Mouse (Mus musculus) frontal cortex, adult (tissue): ENCODE measurements around the gene Gan.
A peak's percentile ranks its signal among the peaks of the same experiment; 100 is the strongest.

ENCODE experiments used
- ATAC-seq: cut with Nextera tagmentation; 2 replicates; pipeline ENCODE4 v1.9.2; 2017; ENCODE audit warnings: mild to moderate bottlenecking, moderate library complexity, mixed read lengths; ENCODE audit not compliant: low TSS enrichment

Gene Gan

DNA sequence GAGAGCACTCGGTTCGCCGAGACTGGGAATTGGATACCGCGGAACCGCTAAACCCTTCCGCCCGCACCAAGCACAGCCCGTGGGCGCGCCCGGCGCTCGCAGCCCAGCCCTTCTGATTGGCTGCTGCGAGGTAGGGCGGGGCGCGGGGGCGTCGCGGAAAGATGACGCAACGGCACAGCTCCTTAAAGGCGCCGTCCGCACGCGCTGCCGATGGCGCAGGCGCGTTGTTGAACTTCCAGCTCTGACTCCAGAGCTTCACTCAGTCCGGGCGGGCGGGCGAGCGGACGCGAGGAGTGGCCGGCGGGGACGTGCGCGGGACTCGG is 205 bp upstream of the Gan start:
- peak; percentile 94 for ATAC-seq

DNA sequence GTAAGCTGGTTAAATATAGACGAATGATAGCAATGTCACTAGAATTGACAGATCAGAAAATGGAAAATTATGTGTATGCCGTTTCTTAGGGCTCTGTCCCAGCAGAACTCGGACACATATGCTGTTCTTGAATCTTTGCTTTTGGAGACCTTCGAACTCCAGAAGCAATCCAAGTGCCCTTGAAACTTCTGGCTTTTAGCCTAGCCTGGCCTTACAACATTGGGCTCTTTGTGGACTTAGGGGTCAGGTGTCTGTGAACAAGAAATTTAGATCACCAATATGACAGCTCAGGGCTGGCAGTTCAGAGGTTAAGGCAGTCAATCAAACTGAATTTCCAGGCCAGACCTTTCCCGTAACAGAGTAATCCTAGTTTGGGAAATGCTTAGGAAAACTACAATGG is 1.1 kb downstream of the Gan start:
- no peak for ATAC-seq

DNA sequence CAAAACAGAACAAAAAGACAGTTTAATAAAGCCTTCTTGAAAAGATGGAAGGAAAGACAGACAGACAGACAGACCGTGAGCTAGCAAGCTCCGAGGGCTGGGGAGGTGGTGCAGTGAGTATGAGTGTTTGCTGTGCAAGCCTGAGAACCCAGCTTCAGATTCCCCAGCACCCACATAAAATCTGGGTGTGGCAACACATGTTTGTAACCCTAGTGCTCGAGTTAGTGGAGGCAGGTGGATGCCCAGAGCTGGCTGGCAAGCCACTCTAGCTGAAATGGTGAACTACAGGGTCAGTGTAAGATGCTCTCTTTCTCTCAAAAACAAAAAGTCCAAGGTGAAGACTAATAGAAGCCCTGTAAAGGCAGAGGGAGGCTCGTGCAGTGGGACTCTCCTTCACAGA is 7.0 kb downstream of the Gan start:
- ATAC-seq: no peak

DNA sequence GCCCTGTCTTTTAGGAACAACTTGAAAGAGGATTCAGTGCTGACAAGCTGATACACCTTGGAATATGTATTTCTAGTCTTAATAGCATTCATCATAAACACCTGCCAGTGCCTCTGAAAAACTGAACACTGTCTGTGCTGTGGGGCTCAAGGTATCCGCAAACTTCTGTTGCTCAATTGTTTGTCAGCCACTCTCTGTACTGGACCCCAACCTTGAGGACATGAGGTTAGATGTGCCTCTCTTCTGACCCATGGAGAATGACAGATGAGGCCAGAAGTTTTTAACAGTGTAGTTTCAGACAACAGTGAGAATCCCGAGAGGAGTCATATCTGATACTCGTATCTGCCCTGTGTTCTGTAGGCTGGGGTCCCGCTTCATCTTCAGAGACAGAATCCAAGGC is 7.6 kb downstream of the Gan start:
- ATAC-seq: no peak

DNA sequence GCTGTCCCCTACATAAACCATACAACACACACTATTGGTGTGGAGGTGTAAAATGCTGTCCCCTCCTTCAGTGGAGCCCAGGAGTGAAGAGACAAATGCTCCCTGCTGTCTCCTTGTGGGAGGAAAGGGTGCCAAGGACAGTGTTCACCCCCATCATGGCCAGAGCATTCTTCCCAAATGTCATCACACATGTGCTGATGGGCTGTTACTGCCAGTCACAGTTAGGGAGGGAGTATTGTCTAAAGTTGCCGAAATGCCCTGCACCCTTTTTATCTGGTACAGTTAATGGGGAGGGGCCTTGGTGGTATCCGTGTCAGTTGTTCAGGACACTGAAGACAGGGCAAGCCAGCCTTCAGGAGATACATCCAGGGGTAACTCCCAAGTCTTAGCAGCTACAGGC is 8.6 kb downstream of the Gan start:
- no peak for ATAC-seq

DNA sequence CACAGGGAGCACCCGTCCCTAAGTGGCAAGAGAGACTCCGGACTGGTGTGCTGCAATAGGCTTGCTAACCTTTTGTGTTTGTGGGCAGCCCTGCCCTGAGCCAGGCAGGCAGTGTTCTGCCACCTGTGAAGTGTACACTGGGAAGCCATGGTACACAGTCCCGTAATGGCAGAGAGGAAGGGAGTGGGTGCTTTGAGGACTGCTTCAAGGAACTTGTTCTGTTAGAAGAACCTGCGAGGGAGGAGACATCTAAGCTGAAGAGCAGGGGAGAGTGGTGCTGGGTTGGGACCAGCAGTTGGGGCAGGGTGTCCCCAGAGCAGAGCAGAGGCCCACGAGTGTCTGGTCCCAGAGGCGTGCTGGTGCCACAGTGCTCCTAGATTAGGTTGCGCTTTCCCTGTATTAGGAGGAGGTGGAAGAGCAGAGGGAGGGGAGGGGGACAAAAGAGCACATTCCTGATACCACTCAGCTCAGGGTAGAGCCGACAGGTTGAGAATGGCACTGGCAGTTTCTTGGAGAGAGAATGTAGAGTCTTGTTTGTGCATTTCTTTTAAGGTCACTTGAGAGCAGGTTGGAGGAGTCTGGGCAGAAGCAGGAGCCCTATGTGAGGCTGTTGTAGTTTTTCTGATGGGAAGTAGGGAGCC is 9.4 kb downstream of the Gan start:
- no peak for ATAC-seq

DNA sequence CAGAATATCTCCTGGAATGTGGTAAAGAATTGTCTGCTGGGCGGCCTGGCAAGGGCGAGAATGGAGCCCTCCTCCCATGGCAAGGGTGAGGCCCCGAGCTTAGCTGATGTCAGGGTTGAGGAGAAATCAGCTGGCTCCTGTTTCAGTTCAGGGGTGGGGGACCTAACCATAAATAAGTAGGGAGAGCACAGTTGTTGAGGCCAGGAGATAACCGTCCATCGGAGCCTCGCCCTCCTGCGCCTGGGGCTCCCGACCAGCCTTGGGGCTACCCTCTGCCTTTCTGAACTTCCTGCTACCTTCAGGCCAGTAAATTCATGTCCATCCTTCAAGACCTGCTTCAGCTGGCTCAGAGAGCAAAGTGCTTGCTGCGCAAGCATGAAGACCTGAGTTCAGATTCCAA is 10.4 kb downstream of the Gan start:
- no peak for ATAC-seq

DNA sequence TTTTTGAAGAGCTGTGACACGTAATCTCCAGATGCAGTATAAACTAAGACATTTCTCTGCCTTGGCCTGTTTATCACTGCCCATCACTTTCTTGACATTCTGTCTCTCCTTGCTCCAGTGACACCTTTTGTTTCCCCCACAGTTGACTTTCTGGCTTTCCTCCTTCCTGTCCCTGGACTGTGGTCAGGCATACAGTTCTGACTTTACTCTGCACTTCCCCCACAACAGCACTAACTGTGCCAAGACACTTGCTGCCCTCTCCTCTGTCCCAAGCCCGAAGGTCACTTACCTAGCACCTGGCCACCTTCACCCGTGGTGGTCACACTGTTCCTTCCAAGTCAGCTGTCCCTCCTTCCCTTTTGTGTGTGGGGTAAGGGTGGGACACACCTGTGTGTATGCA is 13.9 kb downstream of the Gan start:
- ATAC-seq: no peak

DNA sequence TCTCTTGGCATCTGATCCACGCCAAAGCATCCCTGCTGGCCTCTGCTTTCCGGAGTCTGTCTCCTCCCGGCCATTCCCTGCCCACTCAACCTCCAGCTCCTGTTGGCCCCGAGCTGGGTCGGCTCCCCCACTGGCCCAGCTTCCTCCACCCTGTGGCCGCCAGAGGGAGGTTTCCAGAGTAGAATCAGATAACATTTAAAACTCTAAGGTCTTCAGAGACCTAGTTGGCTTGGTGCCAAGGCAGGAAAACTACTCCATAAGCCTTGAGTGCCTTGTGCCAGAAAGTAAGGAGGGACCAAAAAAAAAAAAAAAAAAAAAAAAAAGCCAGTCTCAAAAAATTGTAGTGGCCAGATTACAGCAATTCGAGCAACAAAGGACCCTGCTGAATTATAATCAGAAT is 15.0 kb downstream of the Gan start:
- no peak for ATAC-seq

DNA sequence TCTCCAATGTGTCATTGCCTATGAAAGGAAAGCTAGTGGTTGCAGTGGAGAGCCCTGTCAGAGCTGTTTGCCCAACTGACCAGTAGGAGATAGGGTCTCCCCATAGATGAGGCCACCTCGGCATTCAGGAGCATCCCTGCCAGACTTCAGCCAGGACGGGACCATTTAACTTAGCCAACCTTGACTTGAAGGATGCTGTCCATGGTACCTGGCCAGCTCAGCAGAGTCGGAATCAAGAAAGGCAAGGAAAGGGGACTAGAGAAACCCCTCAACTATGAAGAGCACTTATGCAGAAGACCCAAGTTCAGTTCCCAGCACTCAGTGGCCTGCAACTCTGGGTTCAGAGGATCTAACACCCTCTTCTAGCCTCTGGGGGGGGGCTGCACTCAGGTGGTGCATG is 15.8 kb downstream of the Gan start:
- ATAC-seq: no peak

DNA sequence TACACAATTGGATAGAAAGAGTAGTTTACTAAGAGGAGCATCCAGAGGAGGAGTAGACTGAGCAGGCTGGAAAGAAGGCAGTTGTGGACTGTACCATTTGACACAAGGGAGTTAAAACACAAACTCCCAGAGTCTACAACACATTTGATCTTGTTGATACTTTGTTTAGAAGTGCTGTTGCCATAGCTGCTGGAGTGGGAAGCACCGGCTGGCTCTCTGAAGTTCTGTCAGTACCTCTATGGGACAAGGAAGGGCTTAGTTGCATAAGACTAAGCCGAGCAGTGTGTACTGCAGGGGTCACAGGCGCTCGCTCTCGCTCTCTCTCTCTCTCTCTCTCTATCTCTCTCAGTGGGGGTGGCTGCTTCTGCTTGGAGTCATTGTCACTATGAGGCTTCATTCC is 16.6 kb downstream of the Gan start:
- peak; percentile 29; the same call in 1 of the 2 replicates for ATAC-seq

DNA sequence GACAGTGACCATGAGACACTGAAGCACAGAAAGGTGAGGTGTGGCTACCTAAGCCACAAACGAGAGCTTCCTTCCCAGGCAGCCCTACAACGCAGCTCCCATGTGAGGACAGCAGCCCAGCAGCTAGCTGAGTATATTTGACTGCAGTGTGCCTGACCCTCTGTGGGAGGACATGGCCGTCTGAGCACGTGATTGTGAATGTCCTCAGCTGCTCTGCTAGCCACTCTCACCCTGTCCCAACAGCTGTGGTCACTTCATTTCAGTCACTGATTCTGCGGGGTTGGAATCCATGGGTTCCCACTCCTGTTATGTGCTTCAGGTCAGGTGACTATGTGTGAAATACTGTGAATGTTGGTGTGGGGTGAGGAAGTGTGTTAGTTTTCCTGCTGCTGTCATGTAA is 18.4 kb downstream of the Gan start:
- ATAC-seq: no peak

DNA sequence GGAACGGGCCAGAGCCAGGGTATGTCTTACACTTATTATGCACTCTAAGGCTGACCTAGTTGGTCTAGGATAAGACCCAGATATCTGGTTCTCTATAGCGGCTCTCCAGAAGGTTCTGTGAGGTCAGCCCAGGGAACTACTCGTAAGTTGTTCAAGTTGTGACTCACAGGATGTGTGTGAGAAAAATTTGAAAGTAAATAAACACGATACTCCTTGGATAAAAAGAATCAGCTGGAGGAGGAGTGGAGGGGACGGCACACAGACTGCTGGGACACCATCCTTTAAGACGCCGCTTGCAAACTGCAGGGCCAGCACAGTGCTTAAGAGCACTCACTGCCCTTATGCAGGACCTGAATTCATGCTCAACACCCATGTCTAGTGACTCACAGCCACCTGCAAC is 19.3 kb downstream of the Gan start:
- no peak for ATAC-seq

DNA sequence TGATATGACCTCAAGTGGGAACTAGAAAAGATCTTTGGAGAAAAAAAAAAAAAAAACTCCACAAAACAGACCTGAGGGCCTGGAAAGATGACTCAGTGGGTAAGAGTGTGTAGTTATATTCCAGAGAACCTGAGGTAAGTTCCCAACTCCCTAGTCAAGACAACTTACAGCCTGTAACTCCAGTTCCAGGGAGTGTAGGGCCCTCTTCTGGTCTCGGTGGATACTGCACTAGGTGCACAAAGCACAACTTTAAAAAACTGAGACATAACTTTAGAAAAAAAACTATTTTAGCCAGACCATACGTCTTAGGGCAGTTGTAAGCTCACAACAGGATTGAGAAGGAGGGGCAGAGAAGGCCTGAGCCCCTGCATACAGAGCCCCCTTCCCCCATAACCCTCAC is 20.1 kb downstream of the Gan start:
- ATAC-seq: no peak

DNA sequence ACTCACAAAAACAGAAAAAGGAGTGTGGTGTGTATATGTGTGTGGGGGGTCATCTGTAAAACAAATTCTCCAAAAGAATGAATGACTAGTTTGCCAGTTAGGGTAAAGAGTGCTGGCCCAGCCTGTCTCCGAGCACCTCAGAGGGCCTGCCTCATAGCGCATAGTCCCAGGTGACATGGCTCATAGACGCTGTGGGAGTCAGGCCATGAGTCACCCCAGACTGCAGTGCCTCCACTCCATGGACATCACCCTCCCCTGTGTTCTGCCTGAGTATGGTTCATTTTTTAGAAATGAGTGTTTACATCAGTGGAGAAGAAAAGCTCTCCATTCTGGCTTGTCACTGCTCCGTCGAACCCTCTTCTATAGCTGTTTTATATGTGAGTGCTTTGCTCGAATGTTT is 20.7 kb downstream of the Gan start:
- ATAC-seq: peak; percentile 49

DNA sequence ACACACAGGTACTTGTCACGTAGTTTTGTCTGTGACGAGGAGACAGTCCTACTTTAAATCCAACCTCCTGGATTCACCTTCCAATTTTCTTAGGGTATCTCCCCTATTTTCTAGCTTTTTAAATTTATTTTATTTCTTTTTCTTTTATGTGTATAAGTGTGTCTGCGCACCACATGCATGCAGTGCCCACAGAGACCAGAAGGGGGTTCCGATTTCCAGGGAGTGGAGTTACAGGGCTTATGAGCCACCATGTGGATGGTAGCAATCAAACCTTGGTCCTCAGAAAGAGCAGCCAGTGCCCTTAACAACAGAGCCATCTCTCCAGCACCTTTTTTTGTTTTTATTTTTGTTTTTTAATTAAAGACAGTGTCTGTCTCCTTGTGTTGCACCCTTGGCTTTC is 24.8 kb downstream of the Gan start:
- no peak for ATAC-seq

DNA sequence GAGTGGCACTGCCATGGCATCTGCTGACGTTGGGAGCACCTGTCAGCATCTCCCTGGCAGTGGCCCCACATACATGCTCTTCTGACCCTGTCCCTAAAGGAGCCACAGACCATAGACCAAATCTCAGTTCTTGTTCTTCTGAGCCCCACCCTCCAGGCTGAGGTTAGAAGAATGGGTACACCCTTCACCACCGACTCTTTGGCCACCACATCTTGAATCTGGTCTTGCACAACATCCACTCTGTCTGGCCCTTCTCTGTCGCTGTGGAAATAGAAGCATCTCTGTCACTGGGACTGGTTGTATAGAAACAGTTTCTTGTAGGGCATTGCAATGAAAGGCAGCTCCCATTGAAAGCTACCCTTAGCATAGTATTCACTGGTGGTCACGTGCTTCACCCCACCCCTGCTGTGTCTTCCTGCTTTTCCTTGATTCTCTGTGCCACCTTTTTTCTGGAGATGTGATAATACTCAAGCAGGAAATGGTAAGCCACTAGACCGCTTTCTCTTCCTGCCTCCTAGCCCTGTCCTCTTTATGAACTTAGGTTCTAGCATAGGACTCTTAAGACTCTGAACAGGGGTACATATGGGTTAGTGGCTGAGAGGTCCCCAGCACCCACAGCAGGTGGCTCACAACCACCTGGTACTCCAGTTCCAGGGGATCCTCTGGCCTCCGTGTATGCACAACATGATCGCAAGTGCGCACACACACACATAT is 25.9 kb downstream of the Gan start:
- ATAC-seq: no peak

DNA sequence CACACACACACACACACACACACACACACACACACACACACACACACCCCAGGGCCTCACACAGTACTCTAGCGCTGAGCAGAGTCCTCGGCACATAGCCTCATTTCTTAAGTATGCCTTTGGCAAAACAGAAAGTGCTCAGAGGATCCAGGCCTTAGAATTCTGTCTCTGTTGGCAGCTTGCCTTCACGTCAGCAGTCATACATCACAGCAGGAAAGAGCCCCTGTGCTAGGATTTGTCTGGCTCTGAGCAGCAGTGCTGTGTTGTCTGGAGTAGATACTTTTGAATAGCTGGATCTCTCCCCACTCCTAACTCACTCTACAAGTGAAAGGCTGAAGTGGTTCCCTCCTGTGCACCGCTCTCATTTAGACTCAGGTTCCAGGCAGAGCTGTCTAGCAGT is 36.4 kb downstream of the Gan start:
- ATAC-seq: peak; percentile 32; the same call in 1 of the 2 replicates

DNA sequence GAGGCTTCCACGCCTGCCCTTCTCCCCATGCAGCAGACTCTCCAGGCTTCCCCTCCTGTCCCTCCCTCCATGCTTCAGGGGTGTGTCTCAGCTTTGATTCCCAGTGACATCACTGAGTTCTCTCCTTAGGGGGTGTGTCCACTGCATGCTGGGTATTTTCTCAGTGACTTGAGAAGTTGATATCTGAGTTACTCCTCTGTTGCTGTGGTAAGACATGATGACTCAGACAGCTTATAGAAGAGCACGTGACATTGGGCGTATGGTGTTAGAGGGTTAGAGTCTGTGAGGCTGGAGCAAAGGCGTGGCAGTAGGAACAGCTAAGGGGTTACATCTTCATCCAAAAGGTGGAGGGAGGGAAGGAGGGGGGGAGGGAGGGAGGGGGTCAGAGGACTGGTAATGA is 38.7 kb downstream of the Gan start:
- no peak for ATAC-seq

DNA sequence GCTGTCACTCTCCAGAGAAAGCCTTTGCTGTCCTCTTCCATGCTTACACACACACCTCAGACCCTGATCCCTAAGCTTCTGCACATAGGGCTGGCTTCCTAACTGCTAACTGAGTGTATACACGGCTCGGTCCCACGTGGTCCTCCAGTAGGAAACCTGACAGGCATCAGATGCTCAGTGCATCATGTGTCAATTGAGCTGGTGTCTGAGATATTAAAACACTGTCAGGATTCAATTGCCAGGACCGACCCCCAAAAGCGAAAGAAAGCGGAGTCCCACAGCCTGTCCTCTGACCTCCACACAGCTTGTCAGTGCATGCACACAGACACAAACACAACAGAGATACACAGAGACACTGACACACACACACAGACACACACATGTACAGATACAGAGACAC is 39.6 kb downstream of the Gan start:
- ATAC-seq: no peak

DNA sequence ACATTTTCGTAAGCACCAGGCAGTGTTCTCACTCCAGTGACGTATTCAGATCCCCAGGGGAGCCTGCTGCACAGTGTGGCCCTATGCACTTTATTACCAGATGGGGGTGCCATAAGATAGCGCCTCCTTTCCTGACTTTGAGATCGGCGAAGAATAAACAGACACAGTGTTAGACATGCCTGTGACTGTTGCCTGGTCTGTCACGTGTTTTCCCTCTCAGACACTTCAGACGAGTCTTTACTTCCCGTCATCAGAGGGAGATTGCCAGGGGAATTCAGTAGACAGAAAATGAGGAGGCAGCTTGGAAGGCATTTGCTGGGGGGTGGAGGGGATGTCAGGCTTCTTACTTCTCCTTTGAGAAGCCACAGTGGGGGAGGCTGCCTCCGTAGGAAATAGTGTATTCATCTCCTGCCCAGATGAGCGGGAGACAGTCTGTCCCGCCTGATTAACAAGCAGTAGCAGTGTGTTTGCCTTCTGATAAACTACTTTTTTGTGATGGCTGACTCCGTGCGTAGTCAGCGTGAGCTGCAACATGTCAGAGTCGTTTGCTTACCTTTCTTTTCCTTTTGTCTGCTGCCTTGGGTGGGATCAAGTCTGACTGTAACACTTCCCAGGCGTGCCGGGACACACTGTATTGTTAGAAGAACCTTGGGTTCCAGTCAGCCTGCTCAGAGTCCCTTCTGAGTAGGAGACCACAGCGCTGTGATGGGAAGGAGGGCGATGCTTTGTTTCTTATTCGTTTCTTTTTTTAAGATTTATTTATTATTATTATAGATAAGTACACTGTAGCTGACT is 40.4 kb downstream of the Gan start:
- ATAC-seq: peak; percentile 89

DNA sequence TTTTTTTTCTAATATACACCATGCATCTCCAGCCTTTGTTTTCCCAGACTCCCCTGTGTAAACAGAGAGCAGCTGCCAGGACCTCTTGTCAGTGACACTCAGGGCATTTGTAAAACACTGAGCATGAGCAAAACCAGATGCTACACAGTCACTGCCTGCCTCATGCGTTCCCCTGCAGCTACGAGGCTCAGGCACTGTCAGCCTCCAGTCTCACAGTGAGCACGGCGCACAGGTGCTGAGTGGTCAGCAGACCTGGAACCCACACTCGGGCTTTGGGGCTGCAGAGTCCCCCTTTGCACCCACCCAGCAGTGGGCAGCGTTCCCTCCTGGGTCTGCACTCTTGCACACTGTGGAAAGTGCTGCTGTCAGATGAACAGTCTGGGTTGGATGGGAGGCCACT is 41.7 kb downstream of the Gan start:
- no peak for ATAC-seq

DNA sequence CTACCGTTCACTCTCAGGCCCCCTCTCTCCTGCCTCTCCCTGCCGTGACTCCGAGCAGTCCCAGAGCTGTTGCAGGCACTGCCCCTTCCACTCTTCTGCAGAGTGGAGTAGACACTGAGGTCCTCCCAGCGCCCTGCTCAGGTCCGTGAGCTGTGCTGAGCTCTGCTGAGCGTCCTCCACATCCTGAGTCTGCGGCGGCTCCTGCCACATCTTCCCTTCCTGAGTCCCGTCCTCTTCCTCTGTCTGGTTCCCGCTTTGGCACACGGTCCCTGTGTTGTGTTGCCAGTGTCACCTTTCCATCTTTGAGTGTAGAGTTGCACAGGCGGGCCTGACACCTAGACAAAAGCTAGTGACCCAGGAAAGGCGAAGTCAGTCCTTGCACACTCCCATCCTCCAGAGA is 42.4 kb downstream of the Gan start:
- no peak for ATAC-seq
